Mouse (Mus musculus): ENCODE measurements at regions not wholly inside any gene's neighbourhood (a gene's known extent, or its start where the extent isn't known, plus 50 kb on each side); places are given as distances from the start of the nearest gene placed in this dataset.

DNA sequence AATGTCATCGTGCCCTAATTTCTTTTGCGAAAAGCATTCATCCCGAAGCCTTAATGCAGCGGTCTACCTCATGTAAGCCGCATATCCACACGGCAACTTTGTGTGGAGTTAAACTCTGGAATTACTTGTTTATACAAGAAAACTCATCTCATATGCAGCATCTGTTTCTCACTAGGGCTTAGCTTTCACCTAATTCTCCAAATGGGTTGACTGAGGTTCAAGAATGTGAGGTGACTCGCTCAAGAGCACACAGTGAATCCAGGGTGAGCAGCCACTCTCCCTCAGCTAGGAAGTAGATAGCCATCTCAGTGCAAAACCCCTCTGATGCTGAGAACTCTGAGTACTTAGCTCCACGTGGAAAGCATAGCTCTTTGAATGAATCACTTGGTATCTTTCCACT lies 181.1 kb downstream of the Fgf10 start:
- TF ChIP-seq CTCF (IDR thresholded peaks at IDR 0.05; ENCODE audit: low read depth, low read length) = no peak
- no peak for TF ChIP-seq TAL1 (conservative IDR thresholded peaks at IDR 0.05; ENCODE audit: low read depth, low read length)
- no peak for TF ChIP-seq GATA1 (IDR thresholded peaks at IDR 0.05; ENCODE audit: borderline replicate concordance, low read length)
- TF ChIP-seq GATA2 (IDR thresholded peaks at IDR 0.05; ENCODE audit: borderline replicate concordance, low read depth, low read length) = no peak
